Mouse (Mus musculus): ENCODE measurements around the gene Lcn12.

Lcn12 gene

GRCm38 (mm10) chr2:25500576-25501405 lies 7.1 kb upstream of the Lcn12 start, which contains the start of gene Fbxw5:
Gene Fbxw5 (plus strand): TSS chr2:25500750.
- TF ChIP-seq GATA4 (IDR thresholded peaks at IDR 0.05; ENCODE audit: insufficient replicate concordance, low read length), result no peak

DNA sequence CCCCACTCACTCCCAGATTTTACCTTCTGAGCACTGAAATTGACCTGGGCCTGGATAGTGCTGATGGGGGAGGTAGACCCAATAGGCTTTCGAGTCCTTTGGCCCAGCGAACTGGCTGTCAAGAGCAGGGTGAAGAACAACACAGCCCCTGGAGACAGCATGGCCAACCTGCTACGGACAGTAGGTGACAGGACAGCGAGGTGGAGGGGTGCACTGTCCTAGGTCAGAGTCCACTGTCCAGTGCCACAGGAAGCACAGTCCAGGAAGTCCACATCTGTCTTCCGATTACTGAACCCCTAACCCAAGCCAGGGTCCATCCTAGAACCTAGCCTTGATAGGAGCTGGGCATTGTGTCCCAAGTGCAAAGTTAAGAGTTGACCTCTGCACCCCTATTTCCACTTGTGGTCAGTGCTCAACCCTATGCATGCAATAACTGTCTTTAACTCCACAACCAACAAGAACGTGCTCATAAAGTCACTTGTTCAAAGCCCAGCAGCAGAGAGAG lies 6.4 kb upstream of the Lcn12 start:
- TF ChIP-seq GATA4 (IDR thresholded peaks at IDR 0.05; ENCODE audit: insufficient replicate concordance, low read length), result no peak

DNA sequence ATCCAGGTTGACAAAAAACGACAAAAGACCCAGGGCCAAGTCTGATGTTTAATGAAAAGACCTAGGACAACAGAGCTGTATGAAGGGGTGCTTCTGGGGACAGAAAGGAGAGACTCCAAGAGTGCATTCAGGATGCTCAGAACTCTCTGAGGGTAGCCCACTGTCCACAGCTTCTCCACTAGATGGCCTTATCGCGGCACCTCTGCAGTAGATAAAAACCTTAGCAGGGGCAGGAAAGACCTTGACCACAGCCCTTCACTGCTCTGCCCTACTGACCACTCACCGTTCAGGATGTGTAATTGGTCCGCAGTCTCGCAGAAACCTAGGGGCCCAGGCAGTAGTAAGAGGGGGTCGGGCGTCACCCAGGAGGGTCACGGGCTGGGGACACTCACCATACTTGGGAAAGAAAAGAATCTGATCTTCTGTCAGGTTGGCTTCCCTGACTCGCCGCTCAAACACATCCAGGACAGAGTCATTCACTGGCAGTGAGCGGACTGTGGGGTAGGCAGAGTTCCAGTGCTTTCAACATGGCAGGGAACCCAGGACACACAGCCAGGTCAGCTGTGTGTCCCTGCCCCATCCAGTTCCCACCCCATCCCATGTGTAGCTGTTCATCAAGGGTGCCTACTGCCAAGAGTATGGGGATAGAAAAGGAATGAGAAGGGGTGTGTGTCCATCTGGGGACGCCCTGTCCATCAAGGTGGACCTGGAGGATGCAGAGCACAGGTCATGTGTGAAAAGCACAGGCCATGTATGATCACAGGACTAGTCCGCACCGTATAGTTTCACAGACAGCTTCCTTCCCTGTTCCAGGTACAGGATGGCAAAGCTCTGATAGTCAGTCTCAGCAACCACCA lies 5.1 kb upstream of the Lcn12 start:
- TF ChIP-seq GATA4 (IDR thresholded peaks at IDR 0.05; ENCODE audit: insufficient replicate concordance, low read length), result no peak

GRCm38 (mm10) chr2:25497846-25498575 lies 4.3 kb upstream of the Lcn12 start:
- no peak for TF ChIP-seq GATA4 (IDR thresholded peaks at IDR 0.05; ENCODE audit: insufficient replicate concordance, low read length)

DNA sequence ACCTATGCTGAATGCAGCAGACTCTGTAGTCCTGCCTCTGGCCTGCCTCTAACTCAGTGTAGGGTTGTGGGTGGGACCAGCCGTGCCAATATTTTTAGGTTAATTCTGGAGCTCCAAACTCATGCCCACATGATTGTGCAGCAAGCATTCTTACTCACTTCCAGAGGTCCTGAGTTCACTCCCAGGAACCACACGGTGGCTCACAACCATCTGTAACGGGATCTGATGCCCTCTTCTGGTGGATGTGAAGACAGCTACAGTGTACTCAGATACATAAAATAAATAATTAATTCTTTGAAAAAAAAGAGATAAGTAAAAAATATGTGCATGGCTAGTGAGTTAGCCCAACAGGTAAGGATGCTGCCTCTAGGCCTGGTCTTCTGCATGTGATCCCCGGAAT lies 2.8 kb upstream of the Lcn12 start:
- TF ChIP-seq GATA4 (IDR thresholded peaks at IDR 0.05; ENCODE audit: insufficient replicate concordance, low read length), result no peak

DNA sequence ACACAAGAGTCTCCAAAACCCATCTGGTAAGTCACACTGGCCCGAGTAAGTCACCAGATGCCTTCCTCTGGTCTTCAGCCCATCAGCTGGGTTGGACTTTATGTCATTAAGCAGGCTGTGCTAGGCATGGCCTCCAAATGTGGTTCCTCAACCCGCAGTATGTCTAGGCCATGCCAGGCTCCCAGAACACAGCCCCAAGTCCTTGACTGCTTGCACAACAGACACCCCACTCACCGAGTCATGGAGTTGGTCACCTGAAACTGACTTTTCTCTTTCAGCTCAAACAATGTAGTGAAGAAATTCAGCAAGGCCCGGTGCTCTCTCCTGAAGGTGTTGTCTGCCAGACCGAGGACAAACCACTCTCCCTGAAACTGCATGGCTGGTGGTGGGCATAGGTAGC lies 723 bp downstream of the Lcn12 start:
- no peak for TF ChIP-seq GATA4 (IDR thresholded peaks at IDR 0.05; ENCODE audit: insufficient replicate concordance, low read length)

DNA sequence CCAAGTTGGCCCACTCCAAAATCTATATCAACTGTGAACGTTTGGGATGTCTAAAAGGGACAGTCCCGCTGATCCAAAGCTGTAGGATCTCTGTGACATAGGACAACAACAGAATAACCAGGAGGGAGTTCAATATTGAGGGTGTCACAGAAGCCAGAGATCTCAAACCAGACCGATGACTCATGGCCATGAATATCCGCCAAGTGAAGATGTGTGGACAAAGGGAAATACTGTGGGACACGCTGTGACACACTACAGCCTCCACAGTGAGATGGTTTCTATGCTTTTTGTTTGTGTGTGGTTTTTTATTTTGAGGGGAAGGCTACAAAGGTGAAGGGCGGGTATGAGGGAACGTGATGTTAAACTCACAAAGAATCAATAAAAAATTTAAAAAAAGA lies 5.0 kb downstream of the Lcn12 start:
- no peak for TF ChIP-seq GATA4 (IDR thresholded peaks at IDR 0.05; ENCODE audit: insufficient replicate concordance, low read length)

GRCm38 (mm10) chr2:25487965-25488670 lies 5.6 kb downstream of the Lcn12 start:
- no peak for TF ChIP-seq GATA4 (IDR thresholded peaks at IDR 0.05; ENCODE audit: insufficient replicate concordance, low read length)

GRCm38 (mm10) chr2:25484901-25485647 lies 8.6 kb downstream of the Lcn12 start:
- peak; percentile 72; the same call in 1 of the 2 replicates for TF ChIP-seq GATA4 (IDR thresholded peaks at IDR 0.05; ENCODE audit: insufficient replicate concordance, low read length)

GRCm38 (mm10) chr2:25482969-25483368 lies 10.7 kb downstream of the Lcn12 start:
- TF ChIP-seq GATA4 (IDR thresholded peaks at IDR 0.05; ENCODE audit: insufficient replicate concordance, low read length), result no peak

DNA sequence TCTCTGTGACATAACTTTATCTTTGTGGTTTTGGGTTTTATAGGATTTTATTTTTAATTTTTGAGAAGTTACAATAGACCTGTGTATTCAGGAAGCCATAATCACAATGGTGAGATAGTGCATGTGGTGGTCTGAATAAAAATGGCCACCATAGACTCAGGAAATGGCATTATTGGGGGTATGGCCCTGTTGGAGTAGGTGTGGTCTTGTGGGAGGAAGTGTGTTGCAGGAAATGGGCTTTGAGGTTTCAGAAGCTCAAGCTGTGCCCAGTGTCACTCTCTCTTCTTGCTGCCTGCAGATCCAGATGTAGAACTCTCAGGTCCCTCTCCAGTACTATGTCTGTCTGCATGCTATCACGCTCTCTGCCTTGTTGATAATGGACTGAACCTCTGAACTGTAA lies 13.2 kb downstream of the Lcn12 start:
- no peak for TF ChIP-seq GATA4 (IDR thresholded peaks at IDR 0.05; ENCODE audit: insufficient replicate concordance, low read length)

GRCm38 (mm10) chr2:25479551-25480311 lies 14.0 kb downstream of the Lcn12 start:
- no peak for TF ChIP-seq GATA4 (IDR thresholded peaks at IDR 0.05; ENCODE audit: insufficient replicate concordance, low read length)
